In the genomic region with DNA sequence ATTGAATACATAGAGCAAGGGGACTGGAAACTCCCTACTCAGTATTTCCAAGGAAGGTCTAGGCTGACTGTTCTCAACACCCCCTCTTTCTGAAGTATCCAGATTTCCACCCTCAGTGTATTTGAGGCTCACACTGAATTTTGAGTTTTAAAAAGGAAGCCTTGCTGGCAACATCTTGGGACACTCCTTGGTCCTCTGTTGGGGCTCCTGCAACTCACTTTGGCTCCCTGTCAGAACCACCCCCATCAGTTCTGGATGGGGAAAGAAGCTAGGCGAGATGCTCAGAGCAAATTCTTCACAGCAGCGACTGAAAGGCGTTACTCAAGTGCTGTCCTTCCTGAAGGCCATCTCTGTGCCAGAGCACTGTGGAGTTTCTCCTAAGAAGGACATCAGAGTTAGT, we compare ENCODE assay signal across 8 mouse cellular contexts.
"Had no signal": no experiment of that assay in that cellular context is flagged by ENCODE, and none has a peak within 500 bp of the region (broad histone marks: within the 10 kb centered on the region; RNA-seq: fewer than 3 reads in every experiment).

No protein-coding gene starts in this region.

- DNase-seq: kidney, adult 11 months; kidney, postnatal 10 days; liver; liver, embryonic 13.5 days; liver, postnatal 0 days; lung, postnatal 14 days; thymus, adult 18-20 months; thymus, postnatal 14 days had no signal
